Mouse (Mus musculus): ENCODE results near the gene Sulf2. TPM values are rescaled to one million over a fixed set of nuclear protein-coding genes. Genes with fewer than 3 reads are reported as not detected.

Gene Sulf2
- polyA plus RNA-seq, 1 experiment from 2014 or later, result 134 TPM

GRCm38 (mm10) chr2:166051421-166051820, 104.0 kb downstream of the Sulf2 start:
- H3K4me3 ChIP-seq (ENCODE audit: low read depth, low read length), result no peak overlapping the region
- no peak for DNase-seq (ENCODE audit: low spot score)
- no peaks in the 10 kb centered on the region for H3K9me3 ChIP-seq (ENCODE audit: control insufficient read depth, low read length)
- no peaks in the 10 kb centered on the region for H3K4me1 ChIP-seq (replicated peaks; ENCODE audit: control insufficient read depth, insufficient read depth, low read length)
- no peak for ATAC-seq (replicated peaks; ENCODE audit: low FRiP score, low TSS enrichment, low read depth)
- H3K4me2 ChIP-seq (ENCODE audit: low read length), result no peak overlapping the region
- no peaks in the 10 kb centered on the region for H3K27me3 ChIP-seq (replicated peaks; ENCODE audit: control insufficient read depth, insufficient read depth, low read length)
- H3K9ac ChIP-seq (ENCODE audit: low read length), result no peak overlapping the region
- 89% methylated on average over 17 of the region's 17 CpGs for WGBS
- H3K36me3 ChIP-seq (ENCODE audit: control insufficient read depth, insufficient read depth, low read length), result peaks cover 90% of the 10 kb centered on the region
- no peak overlapping the region for H3K27ac ChIP-seq (ENCODE audit: low read depth)

GRCm38 (mm10) chr2:166048852-166049251, 106.6 kb downstream of the Sulf2 start:
- H3K9ac ChIP-seq (ENCODE audit: low read length), result no peak overlapping the region
- no peak overlapping the region for H3K4me3 ChIP-seq (ENCODE audit: low read depth, low read length)
- no peaks in the 10 kb centered on the region for H3K9me3 ChIP-seq (ENCODE audit: control insufficient read depth, low read length)
- peaks cover 18% of the 10 kb centered on the region for H3K4me1 ChIP-seq (replicated peaks; ENCODE audit: control insufficient read depth, insufficient read depth, low read length)
- 78% methylated on average over 7 of the region's 7 CpGs for WGBS
- no peak for DNase-seq (ENCODE audit: low spot score)
- no peak for ATAC-seq (replicated peaks; ENCODE audit: low FRiP score, low TSS enrichment, low read depth)
- no peaks in the 10 kb centered on the region for H3K27me3 ChIP-seq (replicated peaks; ENCODE audit: control insufficient read depth, insufficient read depth, low read length)
- no peak overlapping the region for H3K27ac ChIP-seq (ENCODE audit: low read depth)
- H3K36me3 ChIP-seq (ENCODE audit: control insufficient read depth, insufficient read depth, low read length), result peaks cover 65% of the 10 kb centered on the region
- H3K4me2 ChIP-seq (ENCODE audit: low read length), result no peak overlapping the region

- no peak for ATAC-seq (replicated peaks; ENCODE audit: low FRiP score, low TSS enrichment, low read depth)
- H3K27me3 ChIP-seq (replicated peaks; ENCODE audit: control insufficient read depth, insufficient read depth, low read length), result no peaks in the 10 kb centered on the region
- H3K4me3 ChIP-seq (ENCODE audit: low read depth, low read length), result no peak overlapping the region
- WGBS, result 97% methylated on average over 4 of the region's 4 CpGs
- peaks cover 56% of the 10 kb centered on the region for H3K36me3 ChIP-seq (ENCODE audit: control insufficient read depth, insufficient read depth, low read length)
- H3K9me3 ChIP-seq (ENCODE audit: control insufficient read depth, low read length), result no peaks in the 10 kb centered on the region
- no peak for DNase-seq (ENCODE audit: low spot score)
- no peak overlapping the region for H3K27ac ChIP-seq (ENCODE audit: low read depth)
- no peak overlapping the region for H3K9ac ChIP-seq (ENCODE audit: low read length)
- H3K4me1 ChIP-seq (replicated peaks; ENCODE audit: control insufficient read depth, insufficient read depth, low read length), result peaks cover 18% of the 10 kb centered on the region
- H3K4me2 ChIP-seq (ENCODE audit: low read length), result no peak overlapping the region
These were observed 107.5 kb downstream of the Sulf2 start for GRCm38 (mm10) chr2:166047931-166048330.

GRCm38 (mm10) chr2:166045549-166046501, 109.6 kb downstream of the Sulf2 start:
- Histone ChIP-seq H3K9ac (ENCODE audit: low read length) (no peak overlapping the region), H3K9me3 (ENCODE audit: control insufficient read depth, low read length) (no peaks in the 10 kb centered on the region), H3K36me3 (ENCODE audit: control insufficient read depth, insufficient read depth, low read length) (peaks cover 35% of the 10 kb centered on the region), H3K27ac (ENCODE audit: low read depth) (peak overlapping the region; percentile 51), H3K27me3 (replicated peaks; ENCODE audit: control insufficient read depth, insufficient read depth, low read length) (no peaks in the 10 kb centered on the region), H3K4me3 (ENCODE audit: low read depth, low read length) (no peak overlapping the region), H3K4me2 (ENCODE audit: low read length) (no peak overlapping the region), H3K4me1 (replicated peaks; ENCODE audit: control insufficient read depth, insufficient read depth, low read length) (peaks cover 18% of the 10 kb centered on the region)
- no peak for DNase-seq (ENCODE audit: low spot score)
- ATAC-seq (replicated peaks; ENCODE audit: low FRiP score, low TSS enrichment, low read depth), result 0 out of 2 replicates have a peak, but pooled peaks have one; percentile 42
- 68% methylated on average over 10 of the region's 10 CpGs for WGBS

- peaks cover 27% of the 10 kb centered on the region for H3K36me3 ChIP-seq (ENCODE audit: control insufficient read depth, insufficient read depth, low read length)
- H3K9me3 ChIP-seq (ENCODE audit: control insufficient read depth, low read length), result no peaks in the 10 kb centered on the region
- H3K4me2 ChIP-seq (ENCODE audit: low read length), result no peak overlapping the region
- peak overlapping the region; percentile 51; the same call in 1 of the 2 replicates for H3K27ac ChIP-seq (ENCODE audit: low read depth)
- peaks cover 20% of the 10 kb centered on the region for H3K4me1 ChIP-seq (replicated peaks; ENCODE audit: control insufficient read depth, insufficient read depth, low read length)
- no peaks in the 10 kb centered on the region for H3K27me3 ChIP-seq (replicated peaks; ENCODE audit: control insufficient read depth, insufficient read depth, low read length)
- H3K9ac ChIP-seq (ENCODE audit: low read length), result no peak overlapping the region
- DNase-seq (ENCODE audit: low spot score), result no peak
- ATAC-seq (replicated peaks; ENCODE audit: low FRiP score, low TSS enrichment, low read depth), result no peak
- 43% methylated on average over 2 of the region's 2 CpGs for WGBS
- no peak overlapping the region for H3K4me3 ChIP-seq (ENCODE audit: low read depth, low read length)
These were observed 110.5 kb downstream of the Sulf2 start for GRCm38 (mm10) chr2:166045006-166045405.

- no peak overlapping the region for H3K9ac ChIP-seq (ENCODE audit: low read length)
- H3K4me3 ChIP-seq (ENCODE audit: low read depth, low read length), result no peak overlapping the region
- H3K4me1 ChIP-seq (replicated peaks; ENCODE audit: control insufficient read depth, insufficient read depth, low read length), result peaks cover 20% of the 10 kb centered on the region
- H3K4me2 ChIP-seq (ENCODE audit: low read length), result no peak overlapping the region
- DNase-seq (ENCODE audit: low spot score) (no peak), ATAC-seq (replicated peaks; ENCODE audit: low FRiP score, low TSS enrichment, low read depth) (no peak)
- no peaks in the 10 kb centered on the region for H3K27me3 ChIP-seq (replicated peaks; ENCODE audit: control insufficient read depth, insufficient read depth, low read length)
- no peaks in the 10 kb centered on the region for H3K9me3 ChIP-seq (ENCODE audit: control insufficient read depth, low read length)
- 0 out of 2 replicates have a peak overlapping the region, but pooled peaks have one; percentile 6 for H3K27ac ChIP-seq (ENCODE audit: low read depth)
- H3K36me3 ChIP-seq (ENCODE audit: control insufficient read depth, insufficient read depth, low read length), result peaks cover 4% of the 10 kb centered on the region; the same call in 1 of the 2 replicates
- WGBS, result 76% methylated on average over 1 of the region's 1 CpGs
These were observed 112.9 kb downstream of the Sulf2 start for GRCm38 (mm10) chr2:166042542-166042941.

- Histone ChIP-seq H3K9ac (ENCODE audit: low read length) (no peak overlapping the region), H3K36me3 (ENCODE audit: control insufficient read depth, insufficient read depth, low read length) (peaks cover 13% of the 10 kb centered on the region), H3K4me2 (ENCODE audit: low read length) (no peak overlapping the region), H3K27ac (ENCODE audit: low read depth) (no peak overlapping the region), H3K4me3 (ENCODE audit: low read depth, low read length) (no peak overlapping the region), H3K27me3 (replicated peaks; ENCODE audit: control insufficient read depth, insufficient read depth, low read length) (no peaks in the 10 kb centered on the region), H3K9me3 (ENCODE audit: control insufficient read depth, low read length) (no peaks in the 10 kb centered on the region), H3K4me1 (replicated peaks; ENCODE audit: control insufficient read depth, insufficient read depth, low read length) (peaks cover 13% of the 10 kb centered on the region)
- DNase-seq (ENCODE audit: low spot score), result no peak
- 84% methylated on average over 4 of the region's 4 CpGs for WGBS
- ATAC-seq (replicated peaks; ENCODE audit: low FRiP score, low TSS enrichment, low read depth), result no peak
These were observed 115.8 kb downstream of the Sulf2 start for GRCm38 (mm10) chr2:166039681-166040080.

GRCm38 (mm10) chr2:166035725-166036124, 119.7 kb downstream of the Sulf2 start:
- no peaks in the 10 kb centered on the region for H3K27me3 ChIP-seq (replicated peaks; ENCODE audit: control insufficient read depth, insufficient read depth, low read length)
- no peak overlapping the region for H3K4me2 ChIP-seq (ENCODE audit: low read length)
- peaks cover 13% of the 10 kb centered on the region for H3K36me3 ChIP-seq (ENCODE audit: control insufficient read depth, insufficient read depth, low read length)
- no peaks in the 10 kb centered on the region for H3K9me3 ChIP-seq (ENCODE audit: control insufficient read depth, low read length)
- 52% methylated on average over 3 of the region's 3 CpGs for WGBS
- H3K4me1 ChIP-seq (replicated peaks; ENCODE audit: control insufficient read depth, insufficient read depth, low read length), result peaks cover 18% of the 10 kb centered on the region
- H3K4me3 ChIP-seq (ENCODE audit: low read depth, low read length), result no peak overlapping the region
- H3K27ac ChIP-seq (ENCODE audit: low read depth), result no peak overlapping the region
- DNase-seq (ENCODE audit: low spot score), result peak; percentile 72
- H3K9ac ChIP-seq (ENCODE audit: low read length), result no peak overlapping the region
- ATAC-seq (replicated peaks; ENCODE audit: low FRiP score, low TSS enrichment, low read depth), result no peak
